Mouse (Mus musculus): ENCODE data around the gene Tex33.

- TF ChIP-seq CTCF (IDR thresholded peaks at IDR 0.05; ENCODE audit: extremely low read depth, insufficient read depth, low read length) (no peak), POLR2A (IDR thresholded peaks at IDR 0.05; ENCODE audit: extremely low read depth, insufficient read depth, low read length) (no peak)
Observed at GRCm38 (mm10) chr15:78438018-78438394, 42.3 kb upstream of the Tex33 start.

All from cortical plate, adult 2 months (tissue).